Mouse (Mus musculus): ENCODE results near the gene Rbfox1.

Rbfox1 gene

GRCm38 (mm10) chr16:6349381-6349780, 464.2 kb downstream of the Rbfox1 start:
- DNase-seq (ENCODE audit: low spot score): no peak

- no peak for DNase-seq (ENCODE audit: low spot score)
These were observed 465.1 kb downstream of the Rbfox1 start for GRCm38 (mm10) chr16:6350256-6350655.

GRCm38 (mm10) chr16:6353191-6353590, 468.0 kb downstream of the Rbfox1 start:
- DNase-seq (ENCODE audit: low spot score): no peak

- DNase-seq (ENCODE audit: low spot score): no peak
These were observed 471.8 kb downstream of the Rbfox1 start for GRCm38 (mm10) chr16:6356931-6357330.

GRCm38 (mm10) chr16:6365793-6366192, 480.6 kb downstream of the Rbfox1 start:
- no peak for DNase-seq (ENCODE audit: low spot score)

- DNase-seq (ENCODE audit: low spot score): no peak
These were observed 481.5 kb downstream of the Rbfox1 start for GRCm38 (mm10) chr16:6366649-6367048.

- DNase-seq (ENCODE audit: low spot score): no peak
These were observed 495.8 kb downstream of the Rbfox1 start for GRCm38 (mm10) chr16:6380924-6381323.

- DNase-seq (ENCODE audit: low spot score): no peak
These were observed 496.4 kb downstream of the Rbfox1 start for GRCm38 (mm10) chr16:6381572-6381971.

GRCm38 (mm10) chr16:6382712-6383111, 497.6 kb downstream of the Rbfox1 start:
- DNase-seq (ENCODE audit: low spot score): no peak

- no peak for DNase-seq (ENCODE audit: low spot score)
These were observed 505.2 kb downstream of the Rbfox1 start for GRCm38 (mm10) chr16:6390278-6390930.

GRCm38 (mm10) chr16:6396676-6397409, 511.7 kb downstream of the Rbfox1 start:
- no peak for DNase-seq (ENCODE audit: low spot score)

- DNase-seq (ENCODE audit: low spot score): no peak
These were observed 512.5 kb downstream of the Rbfox1 start for GRCm38 (mm10) chr16:6397635-6398034.

GRCm38 (mm10) chr16:6402816-6403215, 517.7 kb downstream of the Rbfox1 start:
- DNase-seq (ENCODE audit: low spot score): no peak

GRCm38 (mm10) chr16:6414846-6415245, 529.7 kb downstream of the Rbfox1 start:
- DNase-seq (ENCODE audit: low spot score): no peak

GRCm38 (mm10) chr16:6421623-6422145, 536.5 kb downstream of the Rbfox1 start:
- DNase-seq (ENCODE audit: low spot score): no peak

GRCm38 (mm10) chr16:6423878-6424409, 538.8 kb downstream of the Rbfox1 start:
- DNase-seq (ENCODE audit: low spot score): no peak

- DNase-seq (ENCODE audit: low spot score): no peak
These were observed 539.6 kb downstream of the Rbfox1 start for GRCm38 (mm10) chr16:6424738-6425137.

GRCm38 (mm10) chr16:6427292-6428281, 542.4 kb downstream of the Rbfox1 start:
- DNase-seq (ENCODE audit: low spot score): no peak

GRCm38 (mm10) chr16:6430981-6431380, 545.8 kb downstream of the Rbfox1 start:
- no peak for DNase-seq (ENCODE audit: low spot score)

GRCm38 (mm10) chr16:6436445-6436844, 551.3 kb downstream of the Rbfox1 start:
- no peak for DNase-seq (ENCODE audit: low spot score)

GRCm38 (mm10) chr16:6448250-6448649, 563.1 kb downstream of the Rbfox1 start:
- DNase-seq (ENCODE audit: low spot score): no peak

- DNase-seq (ENCODE audit: low spot score): peak; percentile 4
These were observed 570.2 kb downstream of the Rbfox1 start for GRCm38 (mm10) chr16:6455349-6455748.

Measured in adipocyte (in vitro differentiated cells).